Mouse (Mus musculus): ENCODE measurements at regions not wholly inside any gene's neighbourhood (a gene's known extent, or its start where the extent isn't known, plus 50 kb on each side); places are given as distances from the start of the nearest gene placed in this dataset.

- Histone ChIP-seq H3K4me2 (replicated peaks; ENCODE audit: low read depth, low read length, severe bottlenecking) (no peak overlapping the region), H3K9ac (ENCODE audit: low read depth, low read length, severe bottlenecking) (no peak overlapping the region), H3K9me3 (ENCODE audit: control insufficient read depth, low read length) (no peaks in the 10 kb centered on the region), H3K27me3 (ENCODE audit: control insufficient read depth, insufficient read depth, low read length) (no peaks in the 10 kb centered on the region), H3K36me3 (ENCODE audit: control insufficient read depth, insufficient read depth, low read length) (no peaks in the 10 kb centered on the region), H3K4me3 (replicated peaks; ENCODE audit: low read length) (no peak overlapping the region), H3K27ac (replicated peaks; ENCODE audit: low read depth, low read length) (no peak overlapping the region), H3K4me1 (ENCODE audit: control insufficient read depth, insufficient read depth, low read length) (no peaks in the 10 kb centered on the region)
- TF ChIP-seq POLR2A (IDR thresholded peaks at IDR 0.05; ENCODE audit: borderline replicate concordance, extremely low read depth, insufficient read depth, insufficient read length) = no peak
- ATAC-seq (ENCODE audit: low FRiP score, low read depth) = no peak
- DNase-seq (ENCODE audit: low spot score) = no peak
Observed at GRCm38 (mm10) chr12:27844958-27845357, 502.6 kb upstream of the Sox11 start.

DNA sequence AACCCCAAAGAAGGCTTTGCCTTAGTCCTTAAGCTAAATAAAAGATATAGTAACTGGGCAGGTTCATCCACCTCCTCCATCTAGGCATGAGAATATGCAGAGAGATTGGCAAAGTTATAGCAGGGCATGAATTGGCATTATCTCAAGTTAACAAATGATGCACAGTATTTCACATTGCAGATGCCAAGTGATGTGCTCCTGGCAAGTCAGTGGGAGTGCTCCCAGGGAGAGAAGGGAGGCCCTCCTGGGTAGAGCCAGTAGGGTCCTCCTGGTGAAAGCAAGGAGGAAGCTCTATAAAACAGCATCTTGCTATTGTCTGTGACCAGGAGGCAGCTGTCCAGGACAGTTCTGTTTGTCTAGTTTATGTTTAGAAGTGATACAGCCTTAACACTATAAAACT, 496.6 kb upstream of the Sox11 start:
- H3K9me3 ChIP-seq (ENCODE audit: control insufficient read depth, low read length) = no peaks in the 10 kb centered on the region
- H3K9ac ChIP-seq (ENCODE audit: low read depth, low read length, severe bottlenecking) = no peak overlapping the region
- no peaks in the 10 kb centered on the region for H3K27me3 ChIP-seq (ENCODE audit: control insufficient read depth, insufficient read depth, low read length)
- H3K27ac ChIP-seq (replicated peaks; ENCODE audit: low read depth, low read length) = no peak overlapping the region
- no peak overlapping the region for H3K4me3 ChIP-seq (replicated peaks; ENCODE audit: low read length)
- no peak for DNase-seq (ENCODE audit: low spot score)
- H3K36me3 ChIP-seq (ENCODE audit: control insufficient read depth, insufficient read depth, low read length) = no peaks in the 10 kb centered on the region
- TF ChIP-seq POLR2A (IDR thresholded peaks at IDR 0.05; ENCODE audit: borderline replicate concordance, extremely low read depth, insufficient read depth, insufficient read length) = no peak
- no peak overlapping the region for H3K4me2 ChIP-seq (replicated peaks; ENCODE audit: low read depth, low read length, severe bottlenecking)
- H3K4me1 ChIP-seq (ENCODE audit: control insufficient read depth, insufficient read depth, low read length) = no peaks in the 10 kb centered on the region
- ATAC-seq (ENCODE audit: low FRiP score, low read depth) = no peak

GRCm38 (mm10) chr12:27838384-27838783, 496.0 kb upstream of the Sox11 start:
- Histone ChIP-seq H3K4me3 (replicated peaks; ENCODE audit: low read length) (no peak overlapping the region), H3K27me3 (ENCODE audit: control insufficient read depth, insufficient read depth, low read length) (no peaks in the 10 kb centered on the region), H3K9ac (ENCODE audit: low read depth, low read length, severe bottlenecking) (no peak overlapping the region), H3K27ac (replicated peaks; ENCODE audit: low read depth, low read length) (no peak overlapping the region), H3K4me2 (replicated peaks; ENCODE audit: low read depth, low read length, severe bottlenecking) (no peak overlapping the region), H3K4me1 (ENCODE audit: control insufficient read depth, insufficient read depth, low read length) (no peaks in the 10 kb centered on the region), H3K36me3 (ENCODE audit: control insufficient read depth, insufficient read depth, low read length) (no peaks in the 10 kb centered on the region), H3K9me3 (ENCODE audit: control insufficient read depth, low read length) (no peaks in the 10 kb centered on the region)
- DNase-seq (ENCODE audit: low spot score) = no peak
- 83% methylated on average over 6 of the region's 6 CpGs for WGBS
- TF ChIP-seq POLR2A (IDR thresholded peaks at IDR 0.05; ENCODE audit: borderline replicate concordance, extremely low read depth, insufficient read depth, insufficient read length) = no peak
- no peak for ATAC-seq (ENCODE audit: low FRiP score, low read depth)

DNA sequence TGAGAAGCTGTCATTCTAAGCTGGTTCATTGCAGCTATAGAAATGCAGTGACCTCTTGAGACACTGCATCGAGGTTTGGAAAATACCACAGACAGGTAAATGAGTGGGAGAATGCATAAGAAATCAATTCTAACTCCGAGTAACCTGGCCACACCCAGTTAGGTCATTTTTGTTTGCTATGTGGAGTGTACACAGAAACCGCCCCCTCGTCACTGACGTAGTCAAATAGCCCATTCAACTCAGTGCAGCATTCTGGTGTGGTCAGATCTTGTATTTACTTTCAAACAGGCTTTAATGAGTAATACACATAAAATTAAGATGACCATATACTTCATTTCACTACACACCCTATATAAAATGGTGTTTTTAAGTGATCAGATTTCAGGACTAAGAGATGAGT, 483.8 kb upstream of the Sox11 start:
- Histone ChIP-seq H3K9ac (ENCODE audit: low read depth, low read length, severe bottlenecking) (no peak overlapping the region), H3K27ac (replicated peaks; ENCODE audit: low read depth, low read length) (no peak overlapping the region), H3K27me3 (ENCODE audit: control insufficient read depth, insufficient read depth, low read length) (no peaks in the 10 kb centered on the region), H3K9me3 (ENCODE audit: control insufficient read depth, low read length) (no peaks in the 10 kb centered on the region), H3K4me1 (ENCODE audit: control insufficient read depth, insufficient read depth, low read length) (no peaks in the 10 kb centered on the region), H3K4me3 (replicated peaks; ENCODE audit: low read length) (no peak overlapping the region), H3K36me3 (ENCODE audit: control insufficient read depth, insufficient read depth, low read length) (no peaks in the 10 kb centered on the region), H3K4me2 (replicated peaks; ENCODE audit: low read depth, low read length, severe bottlenecking) (no peak overlapping the region)
- TF ChIP-seq POLR2A (IDR thresholded peaks at IDR 0.05; ENCODE audit: borderline replicate concordance, extremely low read depth, insufficient read depth, insufficient read length) = no peak
- no peak for DNase-seq (ENCODE audit: low spot score)
- ATAC-seq (ENCODE audit: low FRiP score, low read depth) = no peak
- 77% methylated on average over 5 of the region's 5 CpGs for WGBS

DNA sequence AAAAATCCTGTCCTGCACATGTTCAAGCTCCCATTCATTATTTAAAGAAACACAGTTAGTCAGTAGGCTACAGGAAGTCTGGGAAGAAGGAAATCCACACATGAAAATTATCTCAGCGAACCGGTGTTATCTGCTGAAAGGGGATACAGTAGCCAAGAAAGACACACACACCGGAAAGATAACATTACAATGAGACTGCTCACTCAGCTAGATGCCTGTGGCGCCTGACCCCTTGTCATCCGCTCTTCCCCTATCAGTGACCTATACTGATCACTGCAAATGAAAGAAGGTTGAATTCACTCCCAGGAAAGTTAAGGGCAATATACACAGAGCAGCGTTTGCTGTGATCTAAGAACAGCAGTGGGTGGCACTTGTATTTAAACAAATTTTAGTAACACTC, 481.0 kb upstream of the Sox11 start:
- no peak for ATAC-seq (ENCODE audit: low FRiP score, low read depth)
- no peaks in the 10 kb centered on the region for H3K9me3 ChIP-seq (ENCODE audit: control insufficient read depth, low read length)
- H3K36me3 ChIP-seq (ENCODE audit: control insufficient read depth, insufficient read depth, low read length) = no peaks in the 10 kb centered on the region

GRCm38 (mm10) chr12:27796642-27797041, 454.3 kb upstream of the Sox11 start:
- DNase-seq (ENCODE audit: low spot score) (no peak), ATAC-seq (ENCODE audit: low FRiP score, low read depth) (no peak)
- Histone ChIP-seq H3K4me1 (ENCODE audit: control insufficient read depth, insufficient read depth, low read length) (no peaks in the 10 kb centered on the region), H3K36me3 (ENCODE audit: control insufficient read depth, insufficient read depth, low read length) (no peaks in the 10 kb centered on the region), H3K27me3 (ENCODE audit: control insufficient read depth, insufficient read depth, low read length) (no peaks in the 10 kb centered on the region), H3K27ac (replicated peaks; ENCODE audit: low read depth, low read length) (no peak overlapping the region), H3K9me3 (ENCODE audit: control insufficient read depth, low read length) (no peaks in the 10 kb centered on the region), H3K4me2 (replicated peaks; ENCODE audit: low read depth, low read length, severe bottlenecking) (no peak overlapping the region), H3K4me3 (replicated peaks; ENCODE audit: low read length) (no peak overlapping the region), H3K9ac (ENCODE audit: low read depth, low read length, severe bottlenecking) (no peak overlapping the region)
- TF ChIP-seq POLR2A (IDR thresholded peaks at IDR 0.05; ENCODE audit: borderline replicate concordance, extremely low read depth, insufficient read depth, insufficient read length) = no peak
- 72% methylated on average over 4 of the region's 4 CpGs for WGBS

More for the DNA sequence above, 481.0 kb upstream of the Sox11 start:
- no peak overlapping the region for H3K4me3 ChIP-seq (replicated peaks; ENCODE audit: low read length)
- no peak overlapping the region for H3K9ac ChIP-seq (ENCODE audit: low read depth, low read length, severe bottlenecking)
- TF ChIP-seq POLR2A (IDR thresholded peaks at IDR 0.05; ENCODE audit: borderline replicate concordance, extremely low read depth, insufficient read depth, insufficient read length) = no peak
- no peak overlapping the region for H3K4me2 ChIP-seq (replicated peaks; ENCODE audit: low read depth, low read length, severe bottlenecking)
- no peaks in the 10 kb centered on the region for H3K4me1 ChIP-seq (ENCODE audit: control insufficient read depth, insufficient read depth, low read length)
- no peaks in the 10 kb centered on the region for H3K27me3 ChIP-seq (ENCODE audit: control insufficient read depth, insufficient read depth, low read length)
- WGBS = 82% methylated on average over 6 of the region's 6 CpGs
- no peak overlapping the region for H3K27ac ChIP-seq (replicated peaks; ENCODE audit: low read depth, low read length)
- no peak for DNase-seq (ENCODE audit: low spot score)

Data from limb, embryonic 14.5 days (tissue).